Mouse (Mus musculus) intestine, embryonic 14.5 days (tissue): ENCODE data around the gene Aga. TPM values are rescaled to one million over a fixed set of nuclear protein-coding genes. Genes with fewer than 3 reads are reported as not detected.
"Not testable (repeated sequence)": the region's sequence is repeated elsewhere in the genome, so short reads cannot be mapped to it uniquely, and the experiment has no call there.

Experiments
- ATAC-seq: fragments of 200-750 bp; cut with Nextera tagmentation; replicated peaks from 2 replicates; pipeline ENCODE4 v1.8.0; 2017; ENCODE audit warnings: low read depth, moderate number of reproducible peaks, moderate TSS enrichment, moderate library complexity; ENCODE audit not compliant: low FRiP score, low TSS enrichment
- DNase-seq: peaks from one replicate; pipeline ENCODE4 v3.0.0-alpha.2; 2018; ENCODE audit warnings: low spot score
- H3K27ac ChIP-seq: fragments of 300-500 bp; sonication (generic); 2 replicates; pipeline ENCODE4 v1.5.1; 2014; ENCODE audit warnings: low read depth, mild to moderate bottlenecking, control low read depth
- H3K27me3 ChIP-seq: fragments of 300-500 bp; sonication (generic); replicated peaks from 2 replicates; pipeline ENCODE4 v1.6.1; 2014; ENCODE audit warnings: low read length, control low read depth; ENCODE audit not compliant: control insufficient read depth, insufficient read depth
- H3K36me3 ChIP-seq: fragments of 300-500 bp; sonication (generic); 2 replicates; pipeline ENCODE4 v1.6.1; 2014; ENCODE audit warnings: low read length, control low read depth; ENCODE audit not compliant: control insufficient read depth, insufficient read depth
- H3K4me1 ChIP-seq: fragments of 300-500 bp; sonication (generic); replicated peaks from 2 replicates; pipeline ENCODE4 v1.6.1; 2014; ENCODE audit warnings: low read length, control low read depth, mixed read lengths; ENCODE audit not compliant: control insufficient read depth, insufficient read depth
- H3K4me2 ChIP-seq: fragments of 300-500 bp; sonication (generic); 2 replicates; pipeline ENCODE4 v1.6.1; 2014; ENCODE audit warnings: low read length
- H3K4me3 ChIP-seq: fragments of 300-500 bp; sonication (generic); 2 replicates; pipeline ENCODE4 v1.5.1; 2014; ENCODE audit warnings: low read depth, low read length, control low read depth, mixed read lengths
- H3K9ac ChIP-seq: fragments of 300-500 bp; sonication (generic); 2 replicates; pipeline ENCODE4 v1.6.1; 2014; ENCODE audit warnings: mild to moderate bottlenecking, low read length
- H3K9me3 ChIP-seq: fragments of 300-500 bp; sonication (generic); 2 replicates; pipeline ENCODE4 v1.6.1; 2016; ENCODE audit warnings: low read length, control low read depth; ENCODE audit not compliant: control insufficient read depth
- WGBS: fragments of 180-500 bp; shearing (Covaris S2); extraction: QIAGEN DNeasy Blood & Tissue Kit; methylation state at CpG from one replicate; pipeline ENCODE4 v1.1.7; 2014; 5-methylcytosine and 5-hydroxymethylcytosine counted together
- polyA plus RNA-seq: library from polyadenylated mRNA; unstranded; fragments of >200 nt; fragmentation: Nextera tagmentation; extraction: Ambion mirVana; gene quantifications from 2 replicates; pipeline ENCODE4 v1.2.1, GENCODE M21; 2014

Aga gene
- 30.2 and 36.7 TPM in 2 replicates for polyA plus RNA-seq

DNA sequence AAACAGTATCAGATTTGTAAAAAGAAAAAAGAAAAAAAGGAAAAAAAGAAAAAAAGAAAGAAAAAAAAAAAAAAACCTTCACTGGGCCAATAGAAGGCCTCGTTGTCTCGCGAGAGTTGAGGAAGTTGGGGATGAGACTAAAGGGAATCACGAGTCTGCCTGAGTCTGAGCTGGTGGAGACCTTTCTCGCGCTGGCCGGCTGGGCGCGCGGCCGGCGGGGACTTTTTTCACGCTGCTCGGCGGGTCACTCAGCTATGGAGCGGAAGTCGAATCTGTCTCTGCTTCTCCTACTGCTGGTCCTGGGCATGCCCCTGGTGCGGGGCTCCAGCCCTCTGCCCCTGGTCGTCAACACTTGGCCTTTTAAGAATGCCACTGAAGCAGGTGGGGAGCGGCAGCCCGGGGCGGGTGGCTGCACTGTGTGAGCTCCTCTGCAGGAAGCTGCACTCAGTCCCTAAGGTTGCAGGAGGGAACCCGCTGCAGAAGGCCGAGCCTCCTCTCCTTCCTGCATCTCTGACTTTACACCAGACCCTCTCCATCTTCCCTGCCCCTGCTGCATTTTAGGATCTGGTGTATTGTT lies at the start of gene Aga:
Gene Aga (plus strand): TSS at position 177 of the 577 bp plus-strand sequence.
- Histone ChIP-seq H3K4me2 (peak within 1 kb of the TSS; percentile 60), H3K27ac (peak within 1 kb of the TSS; percentile 52; the same call in 1 of the 2 replicates), H3K9ac (peak within 1 kb of the TSS; percentile 67), H3K4me3 (peak within 1 kb of the TSS; percentile 41), H3K27me3 (no peaks in the 10 kb centered on the region), H3K9me3 (no peaks in the 10 kb centered on the region), H3K36me3 (peaks cover 18% of the 10 kb centered on the region), H3K4me1 (no peaks in the 10 kb centered on the region; the same call in 1 of the 2 replicates)
- DNase-seq: peak; percentile 93
- ATAC-seq: peak; percentile 99
- 1% methylated on average over 24 of the region's 24 CpGs for WGBS

- no peak for ATAC-seq
- 44% methylated on average over 2 of the region's 2 CpGs for WGBS
- no peak overlapping the region for H3K9ac ChIP-seq
- no peaks in the 10 kb centered on the region for H3K36me3 ChIP-seq
- H3K27me3 ChIP-seq: no peaks in the 10 kb centered on the region
- no peaks in the 10 kb centered on the region for H3K9me3 ChIP-seq
- no peaks in the 10 kb centered on the region for H3K4me1 ChIP-seq
- H3K4me2 ChIP-seq: no peak overlapping the region
- DNase-seq: no peak
- H3K4me3 ChIP-seq: no peak overlapping the region
- no peak overlapping the region for H3K27ac ChIP-seq
Observed at GRCm38 (mm10) chr8:53489063-53489462, 22.5 kb upstream of the Aga start.

GRCm38 (mm10) chr8:53496216-53496615 lies 15.3 kb upstream of the Aga start:
- no peak overlapping the region for H3K27ac ChIP-seq
- no peak overlapping the region for H3K9ac ChIP-seq
- H3K9me3 ChIP-seq: no peaks in the 10 kb centered on the region
- H3K4me1 ChIP-seq: no peaks in the 10 kb centered on the region
- no peaks in the 10 kb centered on the region for H3K27me3 ChIP-seq
- no peak overlapping the region for H3K4me3 ChIP-seq
- 82% methylated on average over 1 of the region's 1 CpGs for WGBS
- no peak for DNase-seq
- no peak overlapping the region for H3K4me2 ChIP-seq
- no peak for ATAC-seq
- no peaks in the 10 kb centered on the region for H3K36me3 ChIP-seq

DNA sequence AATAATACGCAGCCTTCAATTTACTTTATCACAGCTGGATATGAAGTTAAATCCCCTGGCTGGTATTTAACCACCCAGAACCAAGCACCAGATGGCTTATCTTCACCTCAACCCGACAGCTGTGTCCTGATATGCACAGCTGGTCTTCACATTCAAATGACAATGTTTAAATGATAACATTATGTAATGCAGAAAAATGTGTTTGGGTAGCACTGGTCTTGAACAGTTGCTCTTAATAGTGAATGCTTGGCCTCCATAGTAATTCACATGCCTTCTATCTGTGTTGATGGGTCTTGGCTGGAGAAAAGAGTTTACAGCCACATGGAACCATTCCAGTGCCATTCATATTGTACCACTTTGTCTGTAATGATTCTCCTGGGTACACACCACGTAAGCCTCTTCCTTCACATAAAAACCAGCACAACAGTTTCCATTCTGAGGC lies 14.6 kb upstream of the Aga start:
- Histone ChIP-seq H3K27ac (no peak overlapping the region), H3K4me1 (no peaks in the 10 kb centered on the region), H3K4me2 (no peak overlapping the region), H3K4me3 (no peak overlapping the region), H3K36me3 (no peaks in the 10 kb centered on the region), H3K27me3 (no peaks in the 10 kb centered on the region), H3K9ac (no peak overlapping the region), H3K9me3 (no peaks in the 10 kb centered on the region)
- WGBS: 57% methylated on average over 3 of the region's 3 CpGs
- no peak for ATAC-seq
- no peak for DNase-seq

GRCm38 (mm10) chr8:53538049-53538448 lies 26.5 kb downstream of the Aga start:
- not testable (repeated sequence) for H3K27ac ChIP-seq, H3K9ac ChIP-seq, ATAC-seq, DNase-seq, H3K36me3 ChIP-seq, H3K4me2 ChIP-seq, H3K4me1 ChIP-seq, H3K4me3 ChIP-seq, H3K27me3 ChIP-seq, H3K9me3 ChIP-seq
- 74% methylated on average over 3 of the region's 3 CpGs for whole genome bisulfite sequencing

DNA sequence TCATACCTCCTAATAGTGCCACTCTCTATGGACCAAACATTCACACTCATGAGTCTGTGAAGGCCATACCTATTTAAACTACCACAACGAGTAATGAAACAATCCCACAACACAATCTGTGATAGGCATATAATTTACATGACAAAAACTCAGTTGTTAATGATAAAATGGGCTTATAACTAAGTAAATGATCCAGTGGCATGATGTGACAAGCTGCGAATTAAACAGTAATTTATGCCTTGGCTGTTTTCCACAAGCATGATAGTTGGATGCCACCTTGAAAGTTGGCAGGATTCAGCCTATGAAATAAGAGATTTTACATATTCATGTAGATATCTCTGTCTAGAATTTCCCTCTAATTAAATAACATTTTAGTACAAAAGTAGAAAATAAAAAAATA lies 28.1 kb downstream of the Aga start:
- Histone ChIP-seq H3K36me3 (no peaks in the 10 kb centered on the region), H3K4me2 (no peak overlapping the region), H3K9me3 (no peaks in the 10 kb centered on the region), H3K27me3 (no peaks in the 10 kb centered on the region), H3K4me3 (no peak overlapping the region), H3K9ac (no peak overlapping the region), H3K27ac (no peak overlapping the region), H3K4me1 (no peaks in the 10 kb centered on the region)
- ATAC-seq: no peak
- WGBS: 85% methylated on average over 2 of the region's 2 CpGs
- DNase-seq: no peak

- Histone ChIP-seq H3K9ac (no peak overlapping the region), H3K4me3 (no peak overlapping the region), H3K27me3 (no peaks in the 10 kb centered on the region), H3K27ac (no peak overlapping the region), H3K9me3 (no peaks in the 10 kb centered on the region), H3K4me2 (no peak overlapping the region), H3K4me1 (no peaks in the 10 kb centered on the region), H3K36me3 (no peaks in the 10 kb centered on the region)
- 90% methylated on average over 10 of the region's 10 CpGs for WGBS
- DNase-seq (no peak), ATAC-seq (no peak)
Observed at GRCm38 (mm10) chr8:53562441-53563040, 51.0 kb downstream of the Aga start.

GRCm38 (mm10) chr8:53566223-53566622 lies 54.7 kb downstream of the Aga start:
- Histone ChIP-seq H3K4me2 (no peak overlapping the region), H3K4me1 (no peaks in the 10 kb centered on the region), H3K4me3 (no peak overlapping the region), H3K27me3 (no peaks in the 10 kb centered on the region), H3K27ac (no peak overlapping the region), H3K36me3 (no peaks in the 10 kb centered on the region), H3K9ac (no peak overlapping the region), H3K9me3 (no peaks in the 10 kb centered on the region)
- 78% methylated on average over 6 of the region's 6 CpGs for WGBS
- DNase-seq (no peak), ATAC-seq (no peak)
